Mouse (Mus musculus) retina, adult 2 months (tissue): ENCODE results near the gene Vrk2.

ENCODE experiments used
- DNase-seq: peaks from one replicate; pipeline ENCODE4 v3.0.0-alpha.2; 2012; ENCODE audit warnings: low read depth, low spot score

Gene Vrk2

DNA sequence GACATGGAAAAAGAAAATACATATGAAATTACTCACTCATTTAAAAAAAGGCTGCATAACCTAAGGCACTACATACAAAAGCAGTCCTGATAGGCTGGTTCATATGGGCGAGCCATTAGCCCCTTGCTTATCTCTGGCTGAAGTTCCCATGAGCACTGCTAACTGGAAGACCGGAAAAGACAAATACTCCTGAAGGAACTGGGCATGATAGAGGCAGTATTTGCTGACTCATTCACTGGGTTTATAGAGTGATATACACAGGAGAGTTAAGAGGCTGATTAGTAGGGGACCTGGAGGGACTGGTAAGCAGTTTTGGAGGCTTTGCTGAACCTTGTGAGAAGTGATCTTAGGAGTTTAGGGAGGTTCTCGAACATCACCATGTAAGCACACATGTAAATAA lies 42.2 kb downstream of the Vrk2 start:
- DNase-seq: no peak

DNA sequence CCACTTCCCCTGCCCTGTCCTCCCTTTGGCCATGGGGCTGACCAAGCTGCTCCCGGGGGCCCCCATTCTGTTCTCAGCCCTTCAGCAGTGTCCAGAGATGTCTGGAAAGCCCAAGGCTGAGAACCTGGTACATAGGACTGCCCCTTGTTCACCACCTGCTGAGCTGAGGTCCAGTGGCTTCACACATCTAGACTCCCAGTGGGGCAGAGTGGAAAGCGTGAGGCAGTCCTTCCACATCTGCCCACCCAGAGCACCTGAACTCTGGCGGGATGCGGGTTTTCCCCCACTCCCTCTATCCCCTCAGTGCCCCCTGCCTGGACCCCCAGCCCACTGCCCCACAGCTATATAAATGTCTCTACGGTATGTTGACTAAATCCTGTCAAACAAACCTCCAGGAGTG lies 56.0 kb downstream of the Vrk2 start:
- DNase-seq: no peak

DNA sequence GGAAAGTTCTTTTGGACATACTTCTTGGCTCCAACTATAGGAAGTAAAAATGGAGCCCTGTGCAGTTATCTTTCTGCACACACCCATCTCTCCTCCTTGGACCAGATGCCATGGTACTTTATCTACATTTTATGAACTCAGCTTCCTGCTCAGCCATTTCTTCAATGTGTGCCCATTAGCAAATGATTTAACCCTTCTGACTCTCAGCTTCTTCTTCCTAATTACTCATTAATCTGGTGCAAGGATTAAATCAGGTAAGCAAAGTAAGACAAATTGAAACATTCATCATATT lies 60.0 kb downstream of the Vrk2 start:
- DNase-seq: no peak

DNA sequence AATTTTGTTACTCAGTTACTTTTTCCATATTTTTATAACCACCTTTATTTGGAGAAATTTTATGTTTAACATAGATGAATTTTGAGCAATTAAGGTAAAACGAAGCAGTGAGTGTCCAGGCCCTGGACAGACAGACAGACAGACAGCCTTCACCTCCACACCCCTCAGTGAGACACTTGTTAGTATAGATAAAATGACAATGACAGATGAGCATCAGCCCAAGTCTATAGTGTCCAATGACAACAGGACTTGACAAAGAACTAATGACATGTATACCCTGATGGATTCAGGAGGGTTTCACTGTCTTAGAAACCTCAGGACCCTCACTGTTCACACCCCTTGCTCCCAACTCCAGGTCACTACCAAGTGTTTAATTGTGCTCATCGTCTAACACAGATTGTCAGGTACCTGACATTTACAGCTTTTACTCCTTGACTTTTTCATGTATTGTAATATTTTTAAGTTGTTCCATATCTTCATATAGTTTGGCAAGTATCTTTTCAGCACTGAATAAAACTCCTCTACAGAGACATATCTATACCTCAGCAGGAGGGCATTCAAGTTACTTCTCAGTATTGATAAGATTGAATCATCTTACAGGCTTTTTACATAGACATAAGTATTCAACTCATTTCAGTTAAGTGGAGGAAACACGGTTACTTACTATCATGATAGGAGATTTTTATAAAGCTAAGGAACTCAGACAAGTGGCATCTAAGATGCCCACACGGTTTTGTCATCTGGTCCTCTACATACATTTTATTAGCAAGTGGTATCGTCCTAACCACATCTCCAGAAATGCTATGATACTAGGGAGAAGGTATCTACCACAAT lies 60.6 kb downstream of the Vrk2 start:
- DNase-seq: no peak

DNA sequence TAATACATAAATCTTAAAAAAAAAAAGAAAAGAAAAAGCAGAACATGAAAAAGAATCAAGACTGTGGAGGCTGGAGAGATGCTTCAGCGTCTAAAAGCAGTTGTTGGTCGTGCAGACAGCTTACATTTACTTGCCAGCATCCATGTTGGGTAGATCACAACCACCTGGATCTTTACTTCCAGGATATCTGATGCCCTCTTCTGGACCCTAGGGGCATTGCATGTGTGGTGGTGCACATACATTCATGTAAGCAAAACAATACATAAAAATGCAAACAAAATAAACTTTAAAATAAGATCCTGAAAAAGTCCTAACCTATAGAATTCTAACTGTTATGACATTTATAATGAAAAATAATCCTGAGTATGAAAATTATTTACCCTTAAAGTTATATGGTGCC lies 66.9 kb downstream of the Vrk2 start:
- no peak for DNase-seq

DNA sequence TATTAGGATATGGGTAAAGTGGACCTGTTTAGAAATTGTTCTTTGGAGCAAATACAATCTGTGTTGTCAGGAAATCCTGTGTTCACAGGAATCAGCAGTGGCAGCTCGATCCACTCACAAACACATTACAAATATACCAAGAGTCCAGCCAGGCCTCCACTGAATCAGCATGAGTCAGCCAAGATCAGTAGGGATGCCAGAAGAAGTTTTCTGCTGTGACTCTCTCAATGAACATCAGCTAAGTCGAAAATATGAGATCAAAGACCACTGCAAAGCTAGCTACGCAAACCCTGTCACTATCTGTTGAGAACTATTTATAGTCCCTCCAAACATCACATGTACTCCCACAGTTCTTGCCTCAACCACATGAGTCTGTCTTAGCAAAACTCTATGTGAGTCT lies 74.8 kb downstream of the Vrk2 start:
- no peak for DNase-seq

DNA sequence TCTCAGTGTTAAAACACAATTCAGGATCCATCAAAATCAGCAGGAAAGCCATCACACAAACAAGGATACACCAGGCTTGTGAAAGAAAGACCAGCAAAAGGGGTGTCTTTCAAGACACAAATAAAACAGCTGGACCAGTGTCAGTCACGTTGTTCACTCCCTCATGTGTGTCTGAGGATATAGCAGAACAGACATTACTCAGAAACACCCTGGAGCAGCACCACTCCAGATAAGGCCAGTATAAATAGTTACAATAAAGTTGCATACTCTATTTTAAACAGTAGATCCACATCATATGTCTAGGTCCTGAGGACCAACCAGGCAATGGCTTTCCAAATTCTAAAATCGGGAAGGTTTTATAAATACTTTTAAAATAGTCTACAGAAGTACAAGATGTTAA lies 77.7 kb downstream of the Vrk2 start:
- no peak for DNase-seq

DNA sequence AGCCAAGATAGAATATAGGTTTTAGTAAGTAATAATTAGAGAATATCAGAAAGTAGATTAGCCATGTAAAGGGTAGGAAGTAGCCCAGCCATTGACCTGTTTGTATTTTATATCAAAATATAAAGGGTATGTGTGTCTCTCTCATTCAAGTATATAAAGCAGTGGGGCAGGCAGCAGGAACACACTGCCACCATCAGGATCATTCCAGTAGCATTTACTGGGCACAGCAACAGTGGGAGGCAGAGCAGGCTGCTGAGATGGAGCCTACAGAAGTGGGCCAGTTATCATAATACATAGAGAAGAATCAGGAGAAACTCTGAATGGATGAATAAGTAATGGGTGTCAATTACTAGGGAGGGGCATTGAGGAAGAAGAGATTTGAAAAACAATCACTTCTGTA lies 80.1 kb downstream of the Vrk2 start:
- DNase-seq: no peak

DNA sequence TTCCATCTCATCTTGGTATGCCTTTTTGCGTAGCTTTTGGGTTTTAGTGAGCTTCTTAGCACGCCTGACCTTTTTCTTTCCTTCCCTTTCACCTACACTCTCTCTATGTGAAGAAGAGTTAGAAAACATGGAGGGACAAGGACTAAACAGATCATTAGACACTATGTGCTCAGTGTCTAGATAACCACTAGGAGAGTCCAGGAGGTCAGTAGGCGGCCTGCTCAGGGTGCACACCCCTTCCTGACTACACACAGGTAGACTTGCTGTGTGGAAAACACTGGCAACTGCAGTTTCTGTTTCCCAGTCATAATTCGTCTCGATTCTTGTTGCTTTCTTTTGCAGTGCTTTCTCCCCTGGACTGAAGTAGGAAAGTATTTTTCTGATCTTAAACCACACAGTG lies 97.8 kb downstream of the Vrk2 start:
- DNase-seq: no peak

DNA sequence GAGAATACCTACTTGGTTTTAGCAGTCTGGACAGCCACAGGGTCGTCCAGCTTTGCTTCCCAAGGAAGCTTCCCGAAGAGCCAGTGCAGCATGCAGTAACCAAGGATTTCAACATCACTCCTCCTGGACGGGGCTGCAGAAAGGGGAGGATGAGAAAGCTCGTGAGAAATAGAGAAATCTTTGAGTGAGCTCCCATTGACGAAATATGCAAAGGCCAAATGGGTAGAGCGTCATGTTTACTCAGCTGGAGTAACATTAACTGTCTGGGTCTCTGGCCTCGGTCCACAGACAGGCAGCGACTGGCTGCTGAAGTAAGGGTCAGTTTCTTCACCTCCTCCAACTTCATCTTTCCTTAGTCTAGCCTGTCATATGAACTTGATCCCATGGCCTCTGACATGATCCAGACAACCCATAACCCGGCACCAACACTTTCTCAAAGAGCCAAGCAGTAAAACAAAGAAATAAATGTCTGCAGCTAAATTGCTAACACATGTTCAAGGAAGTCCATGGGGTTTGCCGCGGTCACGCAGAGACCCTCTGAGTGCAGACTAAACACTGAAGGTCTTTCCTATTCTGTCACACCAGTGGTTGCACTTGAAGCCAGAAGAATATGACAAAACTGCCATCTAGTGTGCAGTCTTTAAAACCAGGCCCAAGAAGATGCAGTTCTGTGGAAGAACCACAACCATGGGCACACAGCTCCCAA lies 103.9 kb downstream of the Vrk2 start:
- DNase-seq: peak; percentile 2

DNA sequence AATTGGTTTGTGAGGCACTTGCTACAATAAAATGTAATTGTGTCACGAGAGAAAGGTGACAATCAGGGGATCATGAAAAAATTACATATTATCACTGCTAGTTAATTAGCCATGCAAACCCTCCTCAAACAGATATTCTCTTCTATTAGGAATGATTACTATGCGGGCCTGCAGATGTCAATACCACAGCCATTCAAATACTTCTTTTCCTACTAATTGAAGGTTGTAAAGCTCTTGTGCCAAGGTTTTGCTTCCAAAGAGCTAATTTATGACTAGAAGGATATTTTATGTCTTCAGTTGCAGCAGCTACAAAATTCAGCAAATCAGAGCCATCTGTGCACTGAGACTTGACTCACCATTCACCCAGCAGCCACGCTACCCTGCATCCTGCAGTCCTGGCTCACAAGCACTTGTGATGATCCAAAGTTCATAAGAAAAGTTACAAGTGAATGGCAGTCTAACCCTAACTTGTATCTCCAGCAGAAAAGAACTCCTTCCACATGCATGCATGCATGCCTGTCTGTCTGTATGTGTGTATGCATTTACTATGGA lies 112.0 kb downstream of the Vrk2 start:
- DNase-seq: no peak

DNA sequence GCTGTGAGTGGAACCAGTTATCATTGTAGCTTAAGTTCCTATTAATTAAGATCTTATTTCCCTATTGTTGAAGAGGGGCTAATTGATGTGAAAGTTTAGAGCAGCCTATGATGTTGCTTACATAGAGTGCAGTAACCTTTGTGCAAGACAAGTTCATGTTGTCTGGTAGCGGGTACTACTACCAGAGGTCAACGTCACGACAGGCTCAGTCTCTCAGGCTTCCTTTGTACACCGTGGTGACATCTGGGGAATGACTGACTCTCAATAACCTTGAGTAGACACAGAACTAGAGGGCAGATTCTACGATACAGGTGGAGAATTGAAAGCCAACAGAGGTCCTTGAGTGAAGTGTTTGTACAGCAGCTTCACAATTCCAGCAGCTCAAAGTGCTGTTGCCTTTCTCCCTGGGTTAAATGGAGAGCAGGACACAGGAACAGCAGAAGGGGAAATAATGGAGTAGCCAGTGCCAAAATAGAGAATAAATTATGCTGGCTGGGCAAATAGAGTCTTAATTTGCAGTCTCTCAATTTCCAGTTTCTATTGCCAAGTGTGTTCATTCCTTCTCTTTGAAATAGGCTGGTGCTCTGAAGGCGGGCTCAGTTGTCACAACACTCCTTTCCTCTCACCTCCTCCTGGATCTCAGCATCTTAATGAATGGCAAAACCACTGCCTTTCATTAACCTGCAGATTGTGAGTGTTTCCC lies 116.6 kb downstream of the Vrk2 start:
- DNase-seq: no peak

DNA sequence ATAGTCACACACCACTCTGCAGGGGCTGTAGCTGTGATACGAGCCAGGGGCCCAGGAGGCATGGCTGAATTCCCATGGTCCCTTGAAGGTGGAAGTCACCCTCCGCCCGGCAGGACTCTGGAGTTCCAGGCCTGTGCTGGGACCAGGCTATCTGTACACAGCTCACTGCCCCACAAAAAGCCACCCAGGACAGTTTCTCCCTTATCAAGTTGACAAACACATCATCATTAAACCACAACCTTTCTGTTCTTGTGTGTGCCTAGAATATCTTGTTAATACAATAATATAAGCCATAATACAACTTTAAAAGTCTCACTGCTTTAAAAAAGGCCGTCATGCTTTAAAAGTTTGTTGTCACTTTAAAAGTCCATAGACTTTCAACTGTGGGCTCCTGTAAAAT lies 139.7 kb downstream of the Vrk2 start:
- DNase-seq: no peak

DNA sequence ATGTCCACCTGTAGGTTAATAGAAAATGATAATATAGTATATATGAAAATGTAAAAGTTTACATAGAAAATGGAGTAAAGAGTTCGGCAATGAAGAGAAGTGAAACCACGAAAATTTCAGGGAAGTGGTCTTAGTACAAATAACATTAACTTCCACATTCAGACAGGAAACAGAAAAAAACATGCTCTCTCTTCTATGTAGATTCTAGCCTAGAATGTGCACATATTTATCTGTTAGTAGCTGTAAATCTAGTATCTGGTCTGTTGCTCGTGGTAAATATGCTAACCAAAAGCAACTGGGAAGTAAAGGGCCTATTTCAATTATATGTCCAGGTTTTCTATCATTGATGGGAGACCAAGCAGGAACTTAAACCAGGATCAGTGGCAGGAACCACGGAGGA lies 141.1 kb downstream of the Vrk2 start:
- no peak for DNase-seq

DNA sequence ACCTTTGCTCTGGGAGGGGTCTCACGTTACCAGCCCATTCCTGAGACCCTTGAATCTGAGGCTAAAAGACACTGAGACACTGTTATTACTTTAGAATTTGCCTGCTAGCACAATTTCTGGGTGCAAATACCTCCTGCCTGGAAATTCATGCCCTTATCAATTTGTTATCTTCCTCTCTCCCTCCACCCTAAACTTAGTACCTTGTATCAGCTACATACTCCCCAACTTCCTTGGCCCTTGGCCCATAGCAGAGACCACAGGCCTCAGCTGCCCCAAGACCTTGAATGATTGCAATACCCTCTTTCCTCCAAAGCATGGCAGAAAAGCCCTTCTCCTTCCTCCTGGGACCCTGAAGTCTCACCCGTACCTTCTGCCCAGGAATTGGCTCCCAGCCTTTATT lies 142.6 kb downstream of the Vrk2 start:
- no peak for DNase-seq

DNA sequence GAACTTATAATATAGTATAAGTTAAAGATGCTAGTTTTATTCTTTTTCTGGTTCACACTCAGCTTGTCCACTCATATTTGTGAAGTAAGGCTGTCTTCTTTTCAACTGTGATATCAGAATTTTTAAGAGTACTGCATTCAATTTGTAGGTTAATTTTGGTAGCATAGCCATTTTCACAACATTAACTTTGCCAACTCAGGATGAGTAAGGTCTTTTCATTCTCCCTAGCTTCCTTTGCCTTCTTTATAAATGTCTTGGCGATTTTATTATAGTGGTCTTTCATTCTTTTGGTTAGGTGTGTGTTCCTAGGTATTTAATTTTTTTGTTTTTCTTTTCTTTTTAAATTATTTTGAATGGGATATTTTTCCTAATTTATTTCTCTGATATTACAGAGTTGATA lies 143.2 kb downstream of the Vrk2 start:
- no peak for DNase-seq

DNA sequence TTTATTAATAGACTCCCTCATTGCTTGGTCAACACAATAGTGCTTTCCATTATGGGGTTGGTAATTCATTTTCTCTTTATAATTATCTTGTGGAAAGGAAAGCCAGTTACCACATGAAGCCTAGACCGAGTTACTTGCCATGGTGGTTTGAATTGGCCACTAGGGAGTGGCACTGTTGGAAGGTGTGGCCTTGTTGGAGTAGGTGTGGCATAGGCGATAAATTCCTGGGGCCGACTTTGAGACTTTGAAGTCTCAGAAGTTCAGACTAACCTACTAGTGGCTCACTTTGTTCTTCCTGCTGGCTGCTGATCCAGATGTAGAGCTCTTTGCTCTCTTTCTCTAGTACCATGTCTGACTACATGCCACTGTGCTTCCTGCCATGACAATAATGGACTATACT lies 144.0 kb downstream of the Vrk2 start:
- no peak for DNase-seq

DNA sequence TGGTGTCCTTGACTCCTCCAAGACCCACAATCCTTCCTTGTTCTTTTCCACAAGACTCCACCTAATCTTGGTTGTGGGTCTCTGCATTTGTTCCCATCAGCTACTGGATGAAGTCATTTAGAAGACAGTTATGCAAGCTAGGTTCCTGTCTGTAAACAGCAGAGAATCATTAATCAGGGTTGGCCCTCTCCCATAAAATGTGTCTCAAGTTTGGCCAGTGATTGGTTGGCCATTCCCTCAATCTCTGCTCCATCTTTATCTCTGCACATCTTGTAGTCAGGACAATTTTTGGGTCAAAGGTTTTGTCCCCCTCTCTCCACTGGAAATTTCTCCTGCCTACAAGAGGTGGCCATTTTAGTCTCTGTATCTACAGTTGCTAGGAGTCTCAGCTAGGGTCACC lies 149.4 kb downstream of the Vrk2 start:
- no peak for DNase-seq

DNA sequence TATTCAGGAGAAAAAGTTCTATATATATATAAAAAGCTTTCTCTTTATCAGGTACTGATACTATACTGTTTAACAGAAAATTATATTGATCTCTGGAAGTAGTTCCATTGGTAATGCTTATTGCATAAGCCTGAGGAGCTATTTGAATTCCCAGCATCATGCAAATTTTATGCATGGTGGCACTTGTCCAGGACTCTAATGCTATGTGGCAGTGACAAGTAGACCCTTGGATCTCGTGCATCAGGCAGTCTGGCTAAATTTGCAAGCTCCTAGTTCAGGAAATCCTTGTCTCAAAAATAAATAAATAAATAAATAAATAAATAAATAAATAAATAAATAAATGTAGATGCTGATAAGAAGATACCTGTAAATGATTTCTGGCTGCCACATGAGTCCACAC lies 152.7 kb downstream of the Vrk2 start:
- DNase-seq: no peak

DNA sequence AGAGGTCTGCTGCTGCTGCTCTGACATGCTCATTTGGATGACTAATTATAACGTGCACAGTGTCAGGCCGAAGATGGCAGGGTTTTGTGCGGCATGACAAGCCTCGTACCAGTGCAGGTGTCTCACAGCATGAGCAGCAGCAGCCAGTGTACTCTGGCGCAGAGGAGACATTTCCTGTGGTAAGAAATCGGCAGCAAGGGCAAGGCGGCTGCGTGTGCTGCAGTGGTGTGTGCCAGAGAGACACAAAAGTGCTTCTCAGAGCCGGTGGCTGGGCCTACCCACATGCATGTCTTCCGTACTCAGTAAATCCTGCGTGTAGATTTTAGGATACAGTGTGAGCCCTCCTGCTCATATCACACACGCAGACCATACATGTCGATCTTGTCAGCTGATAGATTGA lies 156.0 kb downstream of the Vrk2 start:
- no peak for DNase-seq

DNA sequence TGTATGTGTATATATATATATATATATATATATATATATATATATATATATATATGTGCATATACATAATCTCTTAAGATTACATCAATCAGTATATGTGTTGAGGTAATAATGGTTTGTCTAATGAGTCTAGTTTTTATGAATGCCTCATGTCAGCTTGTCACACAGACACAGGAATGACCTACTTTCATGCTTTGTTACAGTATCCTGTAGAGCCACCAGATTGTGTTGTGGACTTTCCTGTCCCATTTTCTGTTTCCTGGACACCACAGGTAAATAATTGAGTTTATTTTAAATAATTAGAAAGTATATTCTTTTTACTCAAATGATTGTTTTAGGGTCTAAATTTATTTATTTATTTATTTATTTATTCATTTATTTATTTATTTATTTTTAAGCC lies 159.6 kb downstream of the Vrk2 start:
- no peak for DNase-seq

DNA sequence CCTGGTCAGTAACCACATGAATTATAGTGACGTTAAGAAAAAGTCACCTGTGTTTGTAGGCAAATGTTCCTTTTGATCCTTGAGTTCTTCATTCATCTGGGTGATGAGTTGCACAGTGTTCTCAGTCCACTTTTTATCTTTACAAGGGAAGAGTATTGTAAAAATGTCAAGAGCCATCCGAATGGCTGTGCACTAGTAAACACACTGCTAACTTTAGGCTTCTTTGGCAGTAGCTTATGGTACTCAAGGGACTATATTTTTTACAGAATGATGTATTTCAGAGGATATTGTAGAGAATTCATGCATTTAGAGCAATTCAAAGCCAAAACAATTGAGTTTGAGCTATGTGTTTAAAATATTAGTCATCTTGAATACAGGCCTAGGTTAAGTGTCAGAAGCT lies 172.3 kb downstream of the Vrk2 start:
- DNase-seq: no peak
